Mouse (Mus musculus) gonadal fat pad, adult 2 months (tissue): ENCODE data around the gene Cdyl. TPM values are rescaled to one million over a fixed set of nuclear protein-coding genes. Genes with fewer than 3 reads are reported as not detected.
A peak's percentile ranks its signal among the peaks of the same experiment; 100 is the strongest.

Experiments
- DNase-seq: peaks from one replicate; pipeline ENCODE4 v3.0.0-alpha.2; 2012; ENCODE audit warnings: low read depth
- polyA plus RNA-seq: library from polyadenylated mRNA; depleted of rRNA; stranded (reverse); fragments of >200 nt; gene quantifications from 2 replicates; pipeline ENCODE4 v1.2.3, GENCODE M21; 2012; rRNA removed

The Cdyl gene
- polyA plus RNA-seq: 6.2 and 8.8 TPM in 2 replicates

DNA sequence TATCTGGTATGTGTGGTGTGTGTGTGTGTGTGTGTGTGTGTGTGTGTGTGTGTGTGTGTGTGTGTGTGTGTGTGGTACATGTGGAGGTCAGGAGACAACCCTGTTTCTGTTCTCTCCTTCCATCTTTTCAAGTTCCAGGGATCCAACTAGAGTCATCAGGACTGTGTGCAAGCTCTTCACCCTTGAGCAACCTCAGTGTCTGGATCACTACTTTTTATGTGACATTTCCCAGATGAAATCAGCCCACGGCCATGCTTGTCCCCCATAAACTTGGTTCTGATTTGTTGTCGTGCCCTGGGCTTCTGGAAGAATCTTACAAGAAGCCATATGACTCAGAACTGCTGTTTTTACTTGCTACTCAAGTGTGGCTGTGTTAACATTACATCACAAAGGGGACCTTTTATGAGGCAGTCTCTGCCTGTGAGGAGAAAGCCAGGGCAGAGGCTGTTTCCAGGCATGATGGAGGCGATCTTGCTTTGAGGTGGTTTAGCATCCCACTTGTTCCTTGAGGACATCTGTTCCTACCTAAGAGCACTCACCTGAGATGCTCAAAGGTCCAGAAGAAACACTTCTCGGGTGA, at the start of gene Cdyl:
Gene Cdyl, plus strand, starts transcription at position 428 of the 580 bp plus-strand sequence.
- DNase-seq: no peak

DNA sequence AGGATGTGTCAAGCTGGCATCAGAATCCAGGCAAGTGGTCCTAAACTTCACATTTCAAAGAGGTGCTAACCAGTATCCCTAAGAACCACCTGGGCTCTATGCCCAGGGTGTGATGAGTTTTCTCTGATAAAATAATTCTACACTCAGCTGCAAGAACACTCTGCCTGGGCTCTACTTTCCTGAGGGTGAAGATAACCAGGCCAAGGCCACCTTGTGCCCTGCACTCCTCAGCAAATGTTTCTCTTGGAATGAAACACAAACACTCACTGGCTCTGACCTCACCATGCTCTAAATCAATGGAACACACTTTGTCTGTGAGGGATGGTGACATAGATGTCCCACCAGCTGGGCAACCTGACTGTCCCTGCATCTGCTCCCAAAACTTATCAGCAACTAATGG, 48.9 kb upstream of the Cdyl start:
- no peak for DNase-seq

DNA sequence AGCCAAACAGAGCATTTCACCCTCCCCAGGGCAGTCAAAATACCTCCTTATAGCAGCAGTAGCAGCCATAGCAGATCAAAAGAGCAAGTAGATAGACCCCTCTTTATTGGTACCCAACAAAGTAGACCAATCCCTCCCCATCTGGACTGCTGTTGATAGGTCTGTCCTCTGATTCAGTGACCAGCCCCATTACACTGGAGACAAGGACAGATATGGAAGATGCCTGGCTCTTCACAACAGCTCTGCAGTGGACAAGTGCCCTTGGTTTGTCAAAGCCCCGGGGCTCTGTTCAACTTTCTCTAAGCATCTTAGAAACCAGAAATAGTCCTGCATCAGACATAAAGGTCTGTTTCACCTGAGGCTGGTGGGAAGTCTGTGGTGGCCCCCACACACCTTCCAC, 47.1 kb upstream of the Cdyl start:
- no peak for DNase-seq

DNA sequence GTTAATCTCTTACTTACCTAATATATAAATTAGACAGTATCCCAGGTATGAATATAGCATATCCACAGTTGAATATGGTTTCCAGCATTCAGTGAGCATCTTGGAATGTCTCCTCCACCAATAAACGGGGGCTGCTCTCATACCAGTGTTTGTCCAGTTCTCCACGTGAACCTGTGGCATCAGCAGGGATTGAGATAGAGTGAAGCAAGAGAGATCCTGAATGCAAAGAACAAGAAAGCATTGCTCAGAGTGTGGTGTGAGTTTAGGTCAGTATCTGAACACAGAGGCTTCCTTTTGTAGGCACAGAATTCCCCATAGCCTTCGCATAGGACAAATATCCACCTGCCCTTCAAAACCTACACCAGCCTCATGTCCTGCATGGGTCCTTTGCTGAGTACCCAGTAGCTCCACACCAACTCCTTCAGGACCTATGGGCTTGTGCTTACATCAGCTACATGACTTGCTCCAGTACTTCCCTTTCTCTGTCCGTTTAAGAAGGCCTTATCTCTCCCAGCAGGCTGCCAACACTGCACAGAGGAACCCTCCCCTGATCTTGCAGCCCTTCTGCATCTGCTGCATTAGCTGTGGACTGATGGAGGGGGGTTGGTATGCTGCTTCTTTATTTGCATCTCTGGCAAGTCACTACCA, 44.7 kb upstream of the Cdyl start:
- no peak for DNase-seq

DNA sequence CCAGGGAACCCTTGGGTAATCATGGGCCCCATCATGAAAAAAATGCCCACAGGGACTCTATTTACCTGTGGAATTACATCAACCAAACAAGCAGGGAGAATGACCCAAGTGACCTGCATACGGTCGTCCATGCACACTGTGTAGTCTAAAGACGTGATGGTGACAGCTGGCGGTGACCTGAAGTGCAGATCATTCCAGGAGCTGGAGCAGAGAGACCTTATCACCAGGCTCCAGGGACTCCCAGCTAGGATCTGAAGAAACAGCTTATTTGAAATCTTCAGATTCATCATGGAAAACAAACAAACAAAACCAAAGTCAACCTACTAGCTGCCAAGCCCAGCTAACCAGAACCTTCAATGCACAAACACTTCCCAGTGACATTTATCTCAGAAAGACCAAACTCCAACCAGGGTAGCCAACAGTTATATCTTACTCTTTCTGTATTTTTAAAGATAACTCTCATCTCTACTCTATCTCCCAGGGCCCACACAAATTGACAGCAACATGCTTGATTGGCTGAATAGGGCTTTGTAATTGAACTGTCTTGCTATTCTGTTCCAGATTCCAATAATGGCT, 43.0 kb upstream of the Cdyl start:
- no peak for DNase-seq

DNA sequence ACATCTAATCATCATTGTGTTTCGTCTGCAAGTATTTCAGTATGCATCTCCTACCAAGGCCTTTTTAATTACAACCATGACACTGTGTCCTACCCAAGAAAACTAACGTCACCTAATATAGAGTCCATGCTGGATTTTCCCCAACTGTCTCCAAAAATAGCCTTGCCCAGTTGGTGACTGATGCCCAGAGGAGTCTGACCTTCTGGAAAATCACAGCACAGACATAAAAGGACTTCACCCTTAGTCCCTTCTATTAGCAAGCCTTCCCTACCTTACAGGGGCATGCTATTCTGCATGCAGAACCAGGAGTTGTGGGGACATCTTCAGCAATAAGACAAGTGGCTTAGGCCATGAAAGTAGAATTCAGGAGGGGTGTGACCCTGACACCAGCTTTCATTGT, 40.3 kb upstream of the Cdyl start:
- no peak for DNase-seq

DNA sequence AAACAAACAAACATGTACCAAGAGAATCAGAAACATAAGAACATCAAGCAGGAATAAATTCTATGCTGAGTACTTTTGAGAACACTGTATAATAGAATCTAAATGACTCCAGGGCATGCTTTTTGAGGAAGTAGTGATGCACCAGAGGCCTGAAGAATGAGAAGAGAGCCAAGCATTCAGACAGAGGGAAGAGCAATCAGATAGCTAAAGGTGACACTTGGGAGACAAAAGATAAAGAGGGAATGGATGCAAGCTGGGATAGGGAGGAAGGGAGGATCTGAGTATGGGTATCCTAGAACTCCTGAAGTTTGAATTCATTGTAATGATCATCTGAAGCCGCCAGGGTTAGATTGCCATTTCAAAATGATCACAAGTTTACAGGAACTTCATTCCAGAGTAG, 38.9 kb upstream of the Cdyl start:
- no peak for DNase-seq

DNA sequence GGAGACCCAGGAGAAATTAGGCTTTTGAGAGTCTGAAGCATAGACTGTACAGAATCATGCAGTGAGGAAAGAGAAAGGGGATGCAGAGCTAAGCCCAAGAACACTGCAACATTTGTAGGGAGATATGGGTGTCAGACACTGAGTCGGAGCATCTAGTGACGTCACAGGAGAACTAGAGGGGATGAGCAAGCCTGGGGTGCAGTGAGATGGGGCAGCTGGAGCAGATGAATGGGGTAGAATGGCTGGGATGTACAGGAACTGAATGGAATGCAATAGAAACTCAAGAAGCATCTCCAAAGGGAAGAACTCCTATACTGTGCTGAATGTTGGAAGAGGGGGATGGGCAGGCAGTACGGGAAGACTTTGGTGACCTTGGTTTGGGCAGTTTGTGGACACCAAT, 34.8 kb upstream of the Cdyl start:
- no peak for DNase-seq

DNA sequence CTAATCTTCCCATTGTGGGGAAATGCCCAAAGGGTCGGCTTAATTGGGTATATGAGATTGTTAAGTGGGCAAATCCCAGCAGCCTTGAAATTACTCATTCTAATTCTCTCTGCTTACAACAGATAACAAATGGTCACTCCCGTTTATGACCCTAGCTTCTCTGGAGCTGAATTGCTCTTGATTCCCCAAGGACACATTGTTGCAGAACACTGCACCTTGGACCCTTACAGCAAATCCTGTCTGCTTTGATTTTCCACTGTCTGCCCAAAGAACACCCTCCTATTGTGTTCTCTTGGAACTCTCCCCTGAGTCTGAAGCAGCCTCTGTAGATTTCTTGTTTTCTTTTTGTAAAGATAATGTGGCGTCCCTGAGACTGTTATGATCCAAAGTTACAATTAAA, 34.1 kb upstream of the Cdyl start:
- DNase-seq: no peak

DNA sequence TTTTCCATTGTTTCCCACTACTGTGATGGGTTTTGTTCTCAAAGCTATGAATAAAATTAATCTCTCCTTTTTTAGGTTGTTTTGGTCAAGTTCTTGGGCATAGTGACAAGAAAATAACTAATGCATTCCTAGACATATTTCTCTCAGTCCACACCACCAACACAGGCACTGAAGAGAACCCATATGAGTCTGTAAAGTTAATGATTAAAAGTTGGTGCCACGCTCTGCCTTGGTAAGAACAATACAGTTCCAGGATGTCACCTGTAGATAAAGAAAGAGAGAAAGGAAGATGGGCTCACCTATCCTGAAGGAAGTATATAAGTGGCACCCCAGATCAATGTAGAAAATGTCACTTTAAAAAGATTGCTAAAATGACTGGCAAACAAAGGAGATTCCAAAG, 32.3 kb upstream of the Cdyl start:
- no peak for DNase-seq

DNA sequence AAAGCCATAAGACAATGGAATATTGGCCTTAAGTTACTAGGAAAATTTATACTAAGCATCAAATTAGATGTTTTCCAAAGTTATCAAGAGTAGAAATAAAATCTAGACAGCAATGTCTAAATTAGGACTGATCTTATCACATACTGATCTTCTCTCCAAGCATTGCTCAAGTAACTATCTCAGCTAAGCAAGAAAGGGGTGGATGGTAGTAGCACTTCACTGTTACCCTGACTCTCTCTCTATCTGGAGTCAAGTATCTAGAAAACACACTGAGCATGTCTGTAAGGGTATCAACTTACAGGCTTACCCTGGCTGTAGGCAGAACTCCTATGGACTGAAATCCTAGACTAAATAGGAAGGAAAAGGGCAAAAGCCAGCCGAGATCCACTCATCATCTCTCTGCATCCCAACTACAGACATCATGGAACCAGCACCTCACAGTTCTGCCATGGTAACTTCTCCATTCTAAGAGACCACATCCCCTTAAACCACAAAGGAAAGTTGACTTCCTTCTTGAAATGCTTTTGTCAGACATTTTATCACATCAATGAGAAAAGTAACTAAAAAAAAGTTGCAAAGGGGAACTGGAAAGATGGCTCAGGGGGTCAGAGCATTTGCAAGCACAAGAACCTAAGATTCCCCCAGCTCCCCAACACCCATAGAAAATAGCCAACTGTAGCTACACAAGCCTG, 12.4 kb upstream of the Cdyl start:
- DNase-seq: no peak

DNA sequence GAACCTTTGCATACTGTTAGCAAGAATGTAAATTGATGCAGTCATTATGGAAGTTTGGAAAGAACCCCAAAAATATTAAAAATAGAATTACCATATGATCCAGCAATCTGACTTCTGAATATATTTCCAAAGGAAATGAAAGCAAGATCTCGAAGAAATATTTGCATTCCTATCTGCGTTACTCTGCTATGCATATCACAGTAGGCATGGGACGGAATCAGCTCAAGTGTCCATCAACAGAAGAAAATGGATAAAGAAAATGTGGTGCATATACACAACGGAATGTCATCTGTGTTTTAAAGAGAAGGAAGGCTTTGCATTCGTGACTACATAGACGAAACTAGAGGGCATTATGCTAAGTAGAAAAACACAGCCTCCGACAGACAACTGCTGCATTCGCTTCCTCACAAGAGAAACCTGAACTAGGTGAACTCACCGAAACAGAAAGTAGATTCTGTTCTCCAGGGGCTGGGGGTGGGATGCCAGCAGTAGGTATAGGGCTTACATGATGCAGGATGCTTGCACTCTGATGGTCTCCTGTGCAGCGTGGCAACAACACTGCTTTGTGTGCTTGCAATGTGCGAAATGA, 9.3 kb upstream of the Cdyl start:
- no peak for DNase-seq

DNA sequence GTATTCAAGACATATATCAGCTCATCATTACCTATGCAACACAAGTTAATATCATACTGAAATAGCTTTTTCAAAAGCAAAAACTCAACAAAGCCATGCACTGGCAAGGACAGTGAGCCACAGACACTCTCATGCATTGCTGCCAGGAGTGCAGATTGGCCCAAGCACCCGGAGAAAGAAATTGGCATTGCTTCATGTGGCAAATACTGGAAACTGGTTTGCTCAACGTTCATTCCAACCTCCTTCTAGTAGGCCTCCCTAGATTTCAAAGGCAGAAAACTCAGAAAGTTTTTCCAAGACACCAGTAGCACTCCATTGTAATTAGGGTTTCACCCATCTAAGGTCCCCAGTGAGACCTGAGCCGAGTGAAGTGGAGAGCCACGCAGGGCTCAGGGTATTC, 6.8 kb upstream of the Cdyl start:
- no peak for DNase-seq

DNA sequence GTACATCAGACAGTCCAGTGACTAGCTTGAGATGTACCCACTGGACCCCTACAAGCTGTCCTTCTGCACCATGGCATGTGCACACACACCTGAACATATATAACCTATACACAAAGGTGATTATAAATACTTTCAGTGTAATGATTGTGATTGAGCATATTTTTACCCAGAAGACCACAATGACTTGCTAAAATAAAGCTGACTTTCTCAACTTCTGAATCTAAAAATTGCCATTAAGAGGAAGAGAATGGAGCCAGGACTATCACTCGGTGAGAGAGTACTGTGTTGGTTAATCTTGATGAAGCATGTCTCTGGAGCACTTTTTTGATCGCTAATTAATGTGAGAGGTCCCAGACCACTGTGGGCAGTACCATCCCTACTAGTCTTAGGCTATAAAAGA, 2.8 kb upstream of the Cdyl start:
- DNase-seq: no peak

DNA sequence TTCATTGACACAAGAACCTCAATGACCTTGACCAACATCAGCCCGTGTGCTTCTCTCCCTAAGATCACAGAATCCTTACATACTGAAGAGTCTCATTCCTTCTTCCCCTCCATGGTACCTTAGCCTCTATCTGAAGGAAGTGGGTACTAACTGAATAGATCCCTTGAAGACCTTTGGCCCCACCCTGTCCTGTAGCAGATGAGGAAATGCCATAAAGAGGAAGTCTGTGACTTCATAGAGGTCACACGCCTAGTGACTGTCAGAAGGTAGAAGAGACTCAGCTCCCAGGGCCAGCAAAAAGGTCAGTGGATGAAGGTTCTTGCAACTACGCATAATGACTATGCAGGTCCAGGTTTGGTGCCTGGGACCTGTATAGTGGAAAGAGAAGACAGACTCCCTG, 5.8 kb downstream of the Cdyl start:
- no peak for DNase-seq

DNA sequence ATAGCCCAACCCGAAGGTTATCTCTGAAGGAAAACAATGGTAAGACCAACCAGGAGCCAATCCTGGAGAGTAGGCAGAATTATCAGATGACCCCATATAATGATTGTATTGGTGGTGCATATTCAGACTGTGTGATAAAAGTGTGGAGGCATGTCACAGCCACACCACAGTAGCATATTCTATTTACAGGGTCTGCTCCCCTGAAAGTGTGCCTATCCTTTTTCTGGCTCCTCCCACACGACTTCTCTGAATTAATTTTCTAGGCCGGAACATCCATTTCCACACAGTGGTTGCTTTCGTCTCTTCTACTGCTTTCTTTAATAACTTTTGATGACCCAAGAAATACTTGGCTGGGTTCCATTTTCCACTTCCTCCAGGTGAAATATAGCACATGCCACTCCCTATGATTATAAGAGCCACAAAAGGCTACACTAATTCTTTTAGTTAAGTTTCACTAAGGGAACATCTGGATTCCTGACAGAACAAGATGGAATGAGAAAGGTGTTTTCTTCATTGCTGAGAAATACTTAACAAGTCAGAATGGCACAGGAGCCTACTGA, 10.4 kb downstream of the Cdyl start:
- DNase-seq: no peak

DNA sequence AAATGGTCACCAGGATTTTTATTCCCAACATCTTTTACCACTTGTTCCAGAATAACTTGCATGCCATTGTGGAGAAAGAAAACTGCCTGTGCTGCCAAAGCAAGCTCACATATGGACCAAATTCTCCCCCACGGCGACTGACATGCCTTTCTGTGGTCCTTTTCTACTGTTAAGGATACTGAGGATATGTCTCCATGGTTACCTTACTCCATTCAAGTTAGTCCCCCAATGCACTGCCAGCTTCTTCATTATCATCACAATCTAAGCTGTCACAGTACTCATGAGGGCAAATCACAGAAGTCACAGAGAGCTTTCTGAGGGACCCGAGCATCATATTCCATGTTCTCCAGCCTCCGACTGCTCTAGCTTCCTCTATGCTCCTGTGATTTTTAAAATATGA, 11.2 kb downstream of the Cdyl start:
- DNase-seq: no peak

DNA sequence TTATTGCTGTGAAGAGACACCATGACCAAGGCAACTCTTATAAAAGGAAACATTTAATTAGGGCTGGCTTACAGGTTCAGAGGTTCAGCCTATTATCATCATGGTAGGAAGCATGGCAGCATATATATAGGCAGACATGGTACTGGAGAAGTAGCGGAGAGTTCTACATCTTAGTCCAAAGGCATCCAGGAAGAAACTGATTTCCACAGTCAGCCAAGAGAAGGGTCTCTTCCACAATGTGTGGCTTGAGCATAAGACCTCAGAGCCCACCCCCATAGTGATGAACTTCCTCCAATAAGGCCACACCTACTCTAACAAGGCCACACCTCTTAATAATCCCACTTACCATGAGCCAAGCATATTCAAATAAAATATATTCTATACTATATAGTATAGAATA, 17.3 kb downstream of the Cdyl start:
- DNase-seq: no peak

DNA sequence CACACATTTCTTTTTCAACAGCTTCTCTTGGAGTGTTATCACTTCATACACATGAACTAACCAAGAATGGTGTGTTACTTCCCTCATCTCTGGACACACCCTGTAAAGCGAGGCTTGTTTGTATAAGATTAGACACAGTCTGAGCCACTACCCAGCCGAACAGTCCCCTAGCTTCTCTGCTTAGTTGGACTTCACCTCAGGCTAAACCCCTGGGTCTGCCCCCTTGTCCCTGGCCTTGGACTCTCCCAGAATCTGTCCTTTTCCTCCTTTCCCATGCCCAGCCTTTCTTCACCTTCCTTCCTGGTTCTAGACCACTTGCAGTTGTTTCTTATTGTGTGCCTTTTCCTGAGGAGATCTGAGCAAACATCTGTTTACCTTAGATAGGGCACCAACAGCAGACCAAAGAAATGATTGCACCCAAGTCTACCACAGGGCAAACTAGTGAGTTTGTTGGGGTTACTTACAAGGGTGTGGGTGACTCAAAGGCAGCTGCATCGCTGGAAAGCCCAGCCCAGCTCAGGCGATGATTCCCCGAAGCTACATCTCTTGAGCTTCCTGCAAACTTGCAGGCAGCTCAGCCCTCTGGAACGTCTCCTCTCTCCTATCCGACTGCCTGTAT, 17.9 kb downstream of the Cdyl start:
- no peak for DNase-seq

DNA sequence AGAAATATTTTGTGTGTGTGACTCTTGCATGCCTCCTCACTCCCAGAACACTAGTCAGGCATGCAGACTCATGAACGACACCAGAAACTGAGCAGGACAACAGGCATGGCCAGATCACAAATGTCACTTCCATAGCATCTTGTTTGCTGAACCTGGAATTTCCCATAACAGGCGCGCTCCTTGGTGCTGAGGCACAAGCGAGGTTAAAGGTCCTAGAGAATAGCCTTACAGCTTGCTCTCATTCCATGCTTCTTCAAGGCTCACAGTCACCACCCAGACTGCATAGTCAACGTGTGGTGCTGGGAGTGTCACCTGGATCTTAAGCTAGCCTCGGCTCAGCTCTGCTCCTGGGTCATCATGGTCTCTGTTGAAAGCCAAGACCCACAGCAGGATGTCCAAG, 19.1 kb downstream of the Cdyl start:
- no peak for DNase-seq

DNA sequence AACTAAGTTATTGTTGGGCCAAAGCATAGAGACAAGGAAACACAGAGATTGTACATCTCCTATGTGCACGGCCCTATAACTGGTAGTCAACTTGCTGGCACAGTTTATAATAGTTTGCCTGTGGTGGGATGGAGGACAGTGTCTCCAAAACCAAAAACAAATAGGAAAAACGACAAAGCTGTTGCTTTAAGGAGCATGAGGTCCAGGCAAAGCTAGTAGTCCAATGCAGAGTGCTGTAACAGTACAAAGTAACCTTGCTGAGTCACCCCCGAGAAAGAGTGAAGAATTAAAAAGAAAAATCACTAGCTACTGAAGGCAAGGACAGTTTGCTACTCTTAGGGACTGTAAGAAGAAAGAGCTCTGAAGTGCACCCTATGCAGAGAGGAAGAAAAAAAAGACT, 21.7 kb downstream of the Cdyl start:
- no peak for DNase-seq

DNA sequence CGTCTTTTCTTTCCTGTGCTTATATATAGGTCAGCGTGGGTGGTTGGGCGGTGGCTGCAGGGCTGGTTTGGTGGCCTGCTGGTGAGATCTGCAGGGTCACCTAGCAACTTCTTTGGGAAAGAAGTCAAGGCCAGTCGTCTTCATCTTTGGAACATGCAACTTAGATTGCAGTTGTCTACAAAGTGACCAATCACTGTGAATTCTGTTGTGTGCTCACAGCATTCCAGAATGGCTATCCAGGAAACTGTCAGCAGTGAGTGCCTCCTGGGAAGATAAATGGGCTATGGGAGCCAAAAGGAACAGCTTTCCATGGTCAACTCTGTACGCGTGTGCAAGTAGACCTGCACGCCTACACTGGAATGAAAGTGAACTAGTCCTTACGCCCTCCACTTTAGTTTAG, 26.6 kb downstream of the Cdyl start:
- peak; percentile 49 for DNase-seq
